Mouse (Mus musculus) liver, adult 2 months (tissue): ENCODE results near the gene Dpp6.

ENCODE experiments used
- CTCF ChIP-seq: fragments of 200-500 bp; IDR thresholded peaks from 2 replicates; pipeline ENCODE4 v1.5.1; 2011; ENCODE audit warnings: low read depth, low read length, control low read depth
- POLR2A ChIP-seq: fragments of 200-500 bp; IDR thresholded peaks from 2 replicates; pipeline ENCODE4 v1.6.1; 2011; ENCODE audit warnings: low read length, control low read depth; ENCODE audit not compliant: insufficient read depth; ENCODE audit errors: extremely low read depth

- TF ChIP-seq CTCF = no peak
- no peak for TF ChIP-seq POLR2A
Observed at GRCm38 (mm10) chr5:27433584-27433983, 616.6 kb downstream of the Dpp6 start.
